Mouse (Mus musculus): Measurements from ENCODE around the gene Erc2. TPM values are rescaled to one million over a fixed set of nuclear protein-coding genes. Genes with fewer than 3 reads are reported as not detected.

The Erc2 gene
- polyA plus RNA-seq, 1 experiment from 2014 or later, result 6.1 TPM

DNA sequence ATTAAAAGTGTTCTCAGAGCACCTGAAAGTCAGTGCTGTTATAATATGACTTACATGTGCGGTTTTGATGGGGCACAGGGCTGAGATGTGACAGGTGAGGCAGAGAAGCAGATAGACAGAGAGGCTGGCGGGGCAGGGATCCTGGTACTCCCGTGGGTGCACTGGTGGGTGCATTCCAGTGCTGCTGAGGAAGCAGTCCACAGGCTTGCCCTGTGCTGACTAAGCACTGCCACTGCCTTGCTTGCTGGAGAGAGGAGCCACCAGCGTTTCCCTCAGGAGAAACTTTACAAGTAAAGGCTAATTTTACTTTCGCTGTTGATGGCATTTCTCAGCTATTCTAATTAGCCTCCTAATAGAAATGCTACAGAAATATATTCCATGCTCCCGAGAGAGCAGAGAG lies 45.9 kb downstream of the Erc2 start:
- no peak for ATAC-seq (ENCODE audit: insufficient number of reproducible peaks, low FRiP score, low TSS enrichment, low read depth)
- no peak overlapping the region for H3K27ac ChIP-seq
- H3K27me3 ChIP-seq, result no peaks in the 10 kb centered on the region
- H3K4me1 ChIP-seq, result no peaks in the 10 kb centered on the region
- H3K4me2 ChIP-seq, result no peak overlapping the region
- no peaks in the 10 kb centered on the region for H3K9me3 ChIP-seq
- 51% methylated on average over 6 of the region's 6 CpGs for WGBS
- no peak overlapping the region for H3K9ac ChIP-seq
- H3K36me3 ChIP-seq, result no peaks in the 10 kb centered on the region
- H3K4me3 ChIP-seq, result no peak overlapping the region

DNA sequence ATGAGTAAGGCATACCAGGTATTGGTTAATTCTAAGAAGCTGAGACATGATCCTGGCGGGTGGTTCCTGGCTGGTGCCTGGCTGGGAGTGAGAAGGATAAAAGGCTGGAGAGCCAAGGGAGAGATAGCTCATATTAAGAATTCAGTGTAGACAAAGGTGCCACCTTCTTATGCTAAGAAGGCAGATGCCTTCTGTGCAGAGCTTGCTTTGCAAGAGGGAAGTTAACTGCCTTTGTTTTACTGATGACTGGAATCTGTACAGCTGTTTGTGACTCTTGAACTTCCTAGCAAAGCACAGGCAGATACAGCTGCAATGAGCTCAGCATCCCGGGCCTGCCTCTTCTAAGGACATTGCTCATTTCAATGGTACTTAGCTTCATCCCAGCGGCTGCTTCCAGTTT lies 47.7 kb downstream of the Erc2 start:
- Histone ChIP-seq H3K9ac (no peak overlapping the region), H3K4me1 (no peaks in the 10 kb centered on the region), H3K27me3 (no peaks in the 10 kb centered on the region), H3K36me3 (no peaks in the 10 kb centered on the region), H3K4me3 (no peak overlapping the region), H3K9me3 (no peaks in the 10 kb centered on the region), H3K4me2 (no peak overlapping the region), H3K27ac (no peak overlapping the region)
- WGBS, result 78% methylated on average over 3 of the region's 3 CpGs
- ATAC-seq (ENCODE audit: insufficient number of reproducible peaks, low FRiP score, low TSS enrichment, low read depth), result no peak

DNA sequence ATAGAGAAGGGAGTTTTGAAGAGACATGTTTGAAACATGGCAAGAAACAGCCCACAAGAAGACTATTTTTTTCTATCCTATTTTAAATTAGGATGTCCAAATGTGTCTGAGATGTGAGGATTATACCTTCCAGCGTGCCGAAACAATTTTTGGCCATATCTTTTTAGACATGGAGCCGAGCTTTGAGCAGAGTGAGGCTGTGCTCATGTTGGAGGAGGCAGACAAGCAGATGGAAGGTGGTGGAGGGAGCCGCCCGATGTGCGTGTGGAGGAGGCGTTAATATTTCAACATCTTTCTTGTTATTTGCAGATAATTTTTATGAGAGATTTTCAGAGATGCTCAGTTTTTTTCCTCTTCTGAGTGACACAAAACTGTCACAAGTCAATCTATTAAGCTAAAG lies 50.5 kb downstream of the Erc2 start:
- no peak for ATAC-seq (ENCODE audit: insufficient number of reproducible peaks, low FRiP score, low TSS enrichment, low read depth)
- Histone ChIP-seq H3K4me3 (no peak overlapping the region), H3K9ac (no peak overlapping the region), H3K9me3 (no peaks in the 10 kb centered on the region), H3K27me3 (no peaks in the 10 kb centered on the region), H3K27ac (no peak overlapping the region), H3K4me2 (no peak overlapping the region), H3K4me1 (no peaks in the 10 kb centered on the region), H3K36me3 (no peaks in the 10 kb centered on the region)
- 95% methylated on average over 7 of the region's 7 CpGs for WGBS

DNA sequence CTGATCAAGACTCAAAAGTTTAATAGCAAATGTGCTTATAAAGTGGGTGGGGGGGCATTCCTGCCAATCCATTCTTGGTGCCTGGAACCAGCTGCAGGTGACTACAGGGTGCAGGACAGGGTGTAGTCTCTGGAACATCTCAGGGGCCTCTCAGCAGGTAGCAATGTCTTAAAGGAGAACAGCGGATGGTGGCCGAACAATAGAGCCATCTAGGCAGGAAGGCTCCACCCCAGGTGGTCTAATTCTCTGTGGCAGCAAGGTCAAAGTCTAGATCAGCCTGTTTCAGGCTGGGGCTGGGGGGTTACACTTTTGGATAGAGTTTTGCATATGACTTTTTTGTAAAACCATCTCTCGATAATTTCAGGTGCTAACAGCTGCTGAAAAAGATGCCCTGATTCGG lies 51.9 kb downstream of the Erc2 start:
- Histone ChIP-seq H3K27ac (no peak overlapping the region), H3K4me2 (no peak overlapping the region), H3K27me3 (no peaks in the 10 kb centered on the region), H3K36me3 (no peaks in the 10 kb centered on the region), H3K4me1 (no peaks in the 10 kb centered on the region), H3K9ac (no peak overlapping the region), H3K9me3 (no peaks in the 10 kb centered on the region), H3K4me3 (no peak overlapping the region)
- WGBS, result 71% methylated on average over 4 of the region's 4 CpGs
- ATAC-seq (ENCODE audit: insufficient number of reproducible peaks, low FRiP score, low TSS enrichment, low read depth), result no peak

DNA sequence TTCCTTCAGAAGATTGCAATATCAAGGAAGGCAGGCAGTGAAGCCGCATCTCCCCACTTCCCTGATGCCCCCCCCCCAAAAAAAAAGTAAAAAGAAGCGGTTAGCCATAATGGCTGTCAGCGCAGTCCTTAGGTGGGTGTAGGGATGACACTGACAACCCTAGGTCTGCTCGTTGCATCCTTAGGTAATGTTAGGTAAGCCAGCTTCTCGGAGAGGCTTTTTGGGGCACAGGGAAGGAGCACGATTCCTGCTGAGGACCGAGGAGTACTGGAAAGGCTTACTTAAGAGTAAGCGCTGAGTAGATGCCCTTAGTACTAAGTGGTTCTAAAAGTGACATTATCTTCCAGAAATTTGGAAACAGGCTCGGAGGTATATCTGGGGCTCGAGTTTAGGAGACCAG lies 52.3 kb downstream of the Erc2 start:
- Histone ChIP-seq H3K36me3 (no peaks in the 10 kb centered on the region), H3K4me2 (no peak overlapping the region), H3K27me3 (no peaks in the 10 kb centered on the region), H3K9me3 (no peaks in the 10 kb centered on the region), H3K4me1 (no peaks in the 10 kb centered on the region), H3K9ac (no peak overlapping the region), H3K27ac (no peak overlapping the region), H3K4me3 (no peak overlapping the region)
- ATAC-seq (ENCODE audit: insufficient number of reproducible peaks, low FRiP score, low TSS enrichment, low read depth), result no peak
- 90% methylated on average over 10 of the region's 10 CpGs for WGBS

DNA sequence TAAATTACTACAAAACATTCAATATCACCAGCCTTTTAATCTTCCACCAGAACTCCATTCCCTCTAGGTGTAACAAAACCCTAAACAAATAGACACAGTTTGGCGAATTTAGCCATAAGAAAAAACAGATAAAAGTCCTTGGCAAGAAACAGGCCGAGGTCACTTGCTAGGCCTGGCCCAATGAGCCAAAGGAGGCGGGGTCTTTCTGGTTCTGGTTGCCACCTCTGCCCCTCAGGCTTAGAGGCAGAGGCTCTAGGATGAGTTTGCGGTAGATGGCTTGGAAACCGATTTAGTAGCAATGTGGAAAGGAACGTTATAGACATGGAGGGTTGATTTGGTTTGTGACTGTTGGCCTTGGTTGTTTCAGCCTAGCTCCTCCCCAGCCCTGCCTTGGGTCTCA lies 52.8 kb downstream of the Erc2 start:
- H3K27me3 ChIP-seq, result no peaks in the 10 kb centered on the region
- H3K27ac ChIP-seq, result no peak overlapping the region
- no peak overlapping the region for H3K4me2 ChIP-seq
- no peaks in the 10 kb centered on the region for H3K9me3 ChIP-seq
- no peak overlapping the region for H3K9ac ChIP-seq
- no peak for ATAC-seq (ENCODE audit: insufficient number of reproducible peaks, low FRiP score, low TSS enrichment, low read depth)
- no peaks in the 10 kb centered on the region for H3K36me3 ChIP-seq
- no peaks in the 10 kb centered on the region for H3K4me1 ChIP-seq
- 87% methylated on average over 6 of the region's 6 CpGs for WGBS
- H3K4me3 ChIP-seq, result no peak overlapping the region

DNA sequence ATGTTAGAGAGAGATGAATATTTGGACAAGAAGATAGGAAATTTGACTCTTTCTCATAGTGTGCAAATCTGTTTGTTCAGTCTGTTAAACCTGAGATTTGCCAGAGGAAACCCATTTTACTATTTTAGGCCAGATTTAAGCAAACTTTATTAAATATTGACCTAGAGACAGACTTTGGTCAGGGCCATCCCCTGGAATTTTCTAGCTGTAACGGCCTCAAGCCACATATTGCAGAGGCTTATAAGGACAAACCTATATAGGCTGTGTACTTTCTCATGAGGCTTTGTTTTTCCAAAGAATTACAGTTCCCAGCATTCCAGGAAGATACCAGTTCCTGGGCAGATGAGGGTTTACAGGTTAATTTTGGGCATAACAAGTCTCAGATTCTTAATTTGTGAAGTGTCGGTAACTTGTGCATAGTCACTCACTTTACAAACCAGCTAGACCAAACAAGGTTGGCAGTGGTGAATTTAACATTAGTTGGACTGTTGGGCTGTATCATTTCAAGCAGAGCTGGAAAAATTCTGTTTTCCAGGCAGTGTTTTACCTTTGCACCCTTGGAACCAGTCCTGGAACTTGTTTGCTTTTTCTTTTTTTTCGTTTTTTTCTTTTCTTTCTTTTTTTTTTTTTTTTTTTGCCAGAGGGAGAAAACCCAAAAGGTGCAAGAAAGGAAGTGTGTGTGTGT lies 60.3 kb downstream of the Erc2 start:
- ATAC-seq (ENCODE audit: insufficient number of reproducible peaks, low FRiP score, low TSS enrichment, low read depth), result no peak
- H3K36me3 ChIP-seq, result no peaks in the 10 kb centered on the region
- H3K27ac ChIP-seq, result no peak overlapping the region
- no peak overlapping the region for H3K9ac ChIP-seq
- no peak overlapping the region for H3K4me3 ChIP-seq
- H3K9me3 ChIP-seq, result no peaks in the 10 kb centered on the region
- H3K4me2 ChIP-seq, result no peak overlapping the region
- no peaks in the 10 kb centered on the region for H3K27me3 ChIP-seq
- no peaks in the 10 kb centered on the region for H3K4me1 ChIP-seq
- 50% methylated on average over 3 of the region's 3 CpGs for WGBS

DNA sequence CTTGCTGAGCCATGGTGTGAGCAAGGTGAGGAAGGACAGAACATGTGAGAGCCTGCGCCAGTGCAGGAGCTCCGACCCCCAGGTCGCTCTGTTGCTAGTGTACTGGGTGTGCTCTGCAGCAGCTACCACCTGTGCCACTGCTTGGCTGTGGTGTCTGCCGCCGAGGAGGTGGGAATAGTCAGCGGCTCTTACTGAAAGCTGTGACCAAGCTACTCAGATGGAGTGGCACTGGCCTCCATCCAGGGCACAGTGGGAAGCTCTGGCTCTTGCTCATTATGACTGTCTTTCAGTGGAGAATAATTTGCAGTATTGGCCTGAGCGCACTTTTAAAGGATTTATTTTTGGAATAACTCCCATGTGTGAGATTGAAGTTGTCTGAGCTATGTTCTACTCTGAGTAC lies 73.6 kb downstream of the Erc2 start:
- Histone ChIP-seq H3K27ac (no peak overlapping the region), H3K4me3 (no peak overlapping the region), H3K4me2 (no peak overlapping the region), H3K27me3 (no peaks in the 10 kb centered on the region), H3K9me3 (no peaks in the 10 kb centered on the region), H3K9ac (no peak overlapping the region), H3K36me3 (no peaks in the 10 kb centered on the region), H3K4me1 (no peaks in the 10 kb centered on the region)
- WGBS, result 88% methylated on average over 7 of the region's 7 CpGs
- no peak for ATAC-seq (ENCODE audit: insufficient number of reproducible peaks, low FRiP score, low TSS enrichment, low read depth)

DNA sequence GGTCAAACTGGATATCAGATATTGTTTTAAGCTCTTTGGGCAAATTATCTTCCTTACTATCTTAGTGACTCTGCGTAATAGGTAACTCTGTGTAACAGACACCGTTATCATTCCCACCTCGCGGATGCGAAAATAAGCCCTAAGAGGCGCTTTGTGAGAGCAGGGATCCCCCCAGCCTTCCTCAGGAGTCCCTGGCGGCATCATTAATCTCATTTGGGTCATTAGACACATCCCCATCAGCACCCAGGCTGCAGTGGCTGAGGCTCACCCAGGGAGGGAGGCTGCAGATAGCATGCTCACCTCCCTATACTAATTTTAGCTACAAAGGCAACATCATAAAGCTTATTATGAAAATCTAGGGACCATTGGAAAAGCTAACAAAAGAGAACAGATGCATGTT lies 95.1 kb downstream of the Erc2 start:
- H3K4me1 ChIP-seq, result no peaks in the 10 kb centered on the region
- no peaks in the 10 kb centered on the region for H3K36me3 ChIP-seq
- no peak for ATAC-seq (ENCODE audit: insufficient number of reproducible peaks, low FRiP score, low TSS enrichment, low read depth)
- H3K4me2 ChIP-seq, result no peak overlapping the region
- no peaks in the 10 kb centered on the region for H3K9me3 ChIP-seq
- no peaks in the 10 kb centered on the region for H3K27me3 ChIP-seq
- WGBS, result 85% methylated on average over 7 of the region's 7 CpGs
- no peak overlapping the region for H3K27ac ChIP-seq
- H3K9ac ChIP-seq, result no peak overlapping the region
- no peak overlapping the region for H3K4me3 ChIP-seq

DNA sequence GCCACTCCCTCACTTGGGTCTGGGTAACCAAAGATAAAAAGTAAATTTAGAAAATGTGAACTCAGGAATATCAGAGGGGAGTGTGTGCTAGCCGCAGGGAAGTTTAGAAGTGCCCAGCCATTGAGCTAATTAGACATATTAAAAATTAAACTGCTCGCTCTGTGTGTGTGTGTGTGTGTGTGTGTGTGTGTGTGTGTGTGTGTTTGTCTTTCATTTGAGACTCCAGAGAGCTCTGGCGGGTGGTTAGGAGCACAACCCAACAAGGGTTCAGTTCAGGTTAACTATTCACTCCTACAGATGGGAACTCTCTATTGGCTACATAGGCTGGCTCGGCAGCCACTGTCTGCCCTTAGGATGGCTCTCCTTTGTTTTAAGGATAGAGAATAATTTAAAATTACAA lies 97.4 kb downstream of the Erc2 start:
- Histone ChIP-seq H3K4me1 (no peaks in the 10 kb centered on the region), H3K27ac (no peak overlapping the region), H3K4me2 (no peak overlapping the region), H3K36me3 (no peaks in the 10 kb centered on the region), H3K4me3 (no peak overlapping the region), H3K9me3 (no peaks in the 10 kb centered on the region), H3K9ac (no peak overlapping the region), H3K27me3 (no peaks in the 10 kb centered on the region)
- 73% methylated on average over 4 of the region's 4 CpGs for WGBS
- ATAC-seq (ENCODE audit: insufficient number of reproducible peaks, low FRiP score, low TSS enrichment, low read depth), result no peak

DNA sequence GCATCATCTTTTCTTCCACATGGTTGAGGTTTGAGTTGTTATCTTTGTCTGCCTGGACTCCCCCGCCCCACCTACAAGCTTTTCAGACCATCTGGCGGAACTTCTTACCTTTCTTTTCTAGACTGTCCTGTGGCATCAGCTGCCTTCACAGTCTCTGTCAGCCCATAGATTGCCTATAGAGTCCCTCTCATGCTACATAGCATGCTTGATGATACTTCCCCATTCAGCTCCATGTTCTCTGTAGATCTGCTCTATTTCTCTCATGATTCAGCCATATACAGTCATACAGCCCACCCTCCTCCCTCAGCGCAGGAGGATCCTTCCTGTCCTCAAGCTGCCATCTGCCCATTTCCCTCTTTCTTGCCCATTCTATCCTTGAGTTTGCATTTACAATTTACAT lies 98.7 kb downstream of the Erc2 start:
- no peak overlapping the region for H3K27ac ChIP-seq
- H3K36me3 ChIP-seq, result no peaks in the 10 kb centered on the region
- no peak overlapping the region for H3K4me3 ChIP-seq
- ATAC-seq (ENCODE audit: insufficient number of reproducible peaks, low FRiP score, low TSS enrichment, low read depth), result no peak
- no peak overlapping the region for H3K9ac ChIP-seq
- no peak overlapping the region for H3K4me2 ChIP-seq
- no peaks in the 10 kb centered on the region for H3K9me3 ChIP-seq
- 93% methylated on average over 3 of the region's 3 CpGs for WGBS
- H3K27me3 ChIP-seq, result no peaks in the 10 kb centered on the region
- H3K4me1 ChIP-seq, result no peaks in the 10 kb centered on the region

DNA sequence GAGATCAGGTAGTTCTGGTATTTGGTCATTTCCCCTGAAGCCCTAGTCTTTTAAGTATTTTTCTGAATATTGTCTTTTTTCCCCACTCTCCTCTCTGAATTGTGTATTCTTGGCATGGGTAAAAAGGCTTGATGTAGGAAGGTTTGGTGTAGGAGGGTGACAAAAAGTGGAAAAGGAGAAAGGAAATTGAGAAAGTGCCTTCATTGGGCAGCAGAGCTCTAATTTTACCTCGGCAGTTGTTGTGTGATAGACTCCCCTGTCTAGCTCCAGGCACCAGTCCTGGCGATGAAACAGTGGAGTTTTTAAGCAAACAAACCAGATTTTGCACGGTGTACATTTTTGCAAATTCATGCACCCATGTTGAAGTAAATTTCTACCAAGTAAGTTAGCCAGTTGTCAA lies 99.5 kb downstream of the Erc2 start:
- Histone ChIP-seq H3K36me3 (no peaks in the 10 kb centered on the region), H3K4me2 (no peak overlapping the region), H3K27me3 (no peaks in the 10 kb centered on the region), H3K9me3 (no peaks in the 10 kb centered on the region), H3K27ac (no peak overlapping the region), H3K4me3 (no peak overlapping the region), H3K9ac (no peak overlapping the region), H3K4me1 (no peaks in the 10 kb centered on the region)
- ATAC-seq (ENCODE audit: insufficient number of reproducible peaks, low FRiP score, low TSS enrichment, low read depth), result no peak
- 75% methylated on average over 3 of the region's 3 CpGs for WGBS

DNA sequence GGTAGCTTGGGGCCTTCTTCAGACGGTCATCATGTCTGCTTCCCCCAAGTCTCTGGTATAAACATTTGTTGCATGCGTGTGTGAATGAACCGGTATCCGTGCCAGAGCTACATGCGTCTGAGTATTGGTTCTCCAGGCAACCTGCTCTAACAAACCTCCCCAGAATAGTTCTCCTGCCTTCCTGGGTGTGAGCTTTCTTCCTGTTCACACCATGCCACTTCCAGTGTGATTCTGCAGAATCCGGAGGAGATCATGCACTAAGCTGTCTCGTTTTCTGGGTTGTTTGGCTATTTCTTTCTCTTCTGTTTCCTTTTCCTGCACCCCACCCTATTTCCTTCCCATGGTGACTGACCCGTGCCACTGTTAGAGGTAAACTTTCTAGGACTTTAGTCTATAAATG lies 105.3 kb downstream of the Erc2 start:
- WGBS, result 74% methylated on average over 8 of the region's 8 CpGs
- ATAC-seq (ENCODE audit: insufficient number of reproducible peaks, low FRiP score, low TSS enrichment, low read depth), result no peak
- H3K4me1 ChIP-seq, result no peaks in the 10 kb centered on the region

More for the DNA sequence above, 105.3 kb downstream of the Erc2 start:
- no peaks in the 10 kb centered on the region for H3K9me3 ChIP-seq
- H3K4me2 ChIP-seq, result no peak overlapping the region
- no peaks in the 10 kb centered on the region for H3K27me3 ChIP-seq
- H3K36me3 ChIP-seq, result no peaks in the 10 kb centered on the region
- H3K9ac ChIP-seq, result no peak overlapping the region
- H3K27ac ChIP-seq, result no peak overlapping the region
- H3K4me3 ChIP-seq, result no peak overlapping the region

Measured in limb, embryonic 15.5 days (tissue).